Mouse (Mus musculus) lung, postnatal 25 days (tissue): ENCODE data around the gene Lasp1.

ENCODE experiments used
- DNase-seq: peaks from one replicate; pipeline ENCODE4 v3.0.0; 2022; ENCODE audit warnings: low spot score

The Lasp1 gene

GRCm38 (mm10) chr11:97874396-97874795 lies 75.6 kb downstream of the Lasp1 start:
- DNase-seq = no peak

GRCm38 (mm10) chr11:97877341-97877740 lies 78.5 kb downstream of the Lasp1 start:
- DNase-seq = no peak

- DNase-seq = no peak
These were observed 81.6 kb downstream of the Lasp1 start for GRCm38 (mm10) chr11:97880362-97880761.

GRCm38 (mm10) chr11:97883542-97883917 lies 84.7 kb downstream of the Lasp1 start:
- peak; percentile 70 for DNase-seq

GRCm38 (mm10) chr11:97883918-97884600 lies 85.3 kb downstream of the Lasp1 start, which contains the start of gene Fbxo47:
Gene Fbxo47 (minus strand): TSS chr11:97884154.
- peak; percentile 98 for DNase-seq

GRCm38 (mm10) chr11:97884601-97885185 lies 85.9 kb downstream of the Lasp1 start:
- no peak for DNase-seq

- no peak for DNase-seq
These were observed 86.6 kb downstream of the Lasp1 start for GRCm38 (mm10) chr11:97885296-97885915.
